Mouse (Mus musculus) heart, adult 11 months (tissue): ENCODE measurements at regions not wholly inside any gene's neighbourhood (a gene's known extent, or its start where the extent isn't known, plus 50 kb on each side); places are given as distances from the start of the nearest gene placed in this dataset.

Source experiments
- DNase-seq: peaks from one replicate; pipeline ENCODE4 v3.0.0; 2022

GRCm38 (mm10) chr10:22556401-22556800 is 88.4 kb upstream of the Slc2a12 start:
- DNase-seq: peak; percentile 61

GRCm38 (mm10) chr10:22569250-22570010 is 75.4 kb upstream of the Slc2a12 start:
- DNase-seq: peak; percentile 83

- DNase-seq: peak; percentile 79
Measured at GRCm38 (mm10) chr10:22574048-22574447, 70.8 kb upstream of the Slc2a12 start.

GRCm38 (mm10) chr10:22579426-22579825 is 65.4 kb upstream of the Slc2a12 start:
- peak; percentile 84 for DNase-seq

- peak; percentile 85 for DNase-seq
Measured at GRCm38 (mm10) chr10:22581300-22581699, 63.5 kb upstream of the Slc2a12 start.

DNA sequence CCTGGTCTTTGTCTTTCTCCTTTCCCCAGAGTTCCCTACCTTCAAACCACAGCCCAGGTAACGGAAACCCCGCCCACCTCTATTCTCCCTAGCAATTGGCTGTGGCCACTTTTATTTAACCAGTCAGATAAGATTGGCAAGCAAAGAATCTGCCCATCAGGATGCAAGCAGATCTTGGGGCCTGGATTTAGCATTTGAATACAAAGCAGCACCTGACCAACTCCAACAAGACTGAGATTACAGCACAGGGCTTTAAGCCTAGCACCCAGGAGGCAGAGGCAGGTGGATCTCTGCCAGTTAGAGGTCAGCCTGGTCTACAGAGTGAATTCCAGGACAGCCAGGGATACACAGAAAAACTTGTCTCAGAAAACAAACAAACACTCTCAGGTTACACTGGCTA is 61.5 kb upstream of the Slc2a12 start:
- peak; percentile 49 for DNase-seq

DNA sequence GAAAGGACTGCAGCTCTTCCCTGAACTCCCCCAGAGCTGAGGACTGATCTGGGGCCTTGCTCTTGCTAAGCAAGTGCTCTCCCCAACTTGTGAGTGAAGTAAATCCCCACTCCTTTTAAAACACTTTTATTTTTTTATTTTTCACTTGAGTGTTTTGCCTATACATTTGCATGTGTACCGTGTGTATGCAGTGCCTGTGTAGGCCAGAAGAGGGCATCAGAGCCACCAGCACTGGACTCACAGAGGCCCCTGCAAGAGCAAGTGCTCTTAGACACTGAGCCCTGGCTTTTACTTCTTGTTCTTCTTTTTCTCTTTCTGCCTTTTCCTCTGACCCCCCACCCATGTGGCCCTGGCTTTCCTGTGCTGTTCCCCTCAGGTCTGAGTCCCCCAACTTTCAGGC is 56.2 kb upstream of the Slc2a12 start:
- peak; percentile 12 for DNase-seq

- DNase-seq: peak; percentile 35
Measured at GRCm38 (mm10) chr10:22591664-22592063, 53.1 kb upstream of the Slc2a12 start.

GRCm38 (mm10) chr10:22592189-22592603 is 52.6 kb upstream of the Slc2a12 start:
- peak; percentile 33 for DNase-seq

DNA sequence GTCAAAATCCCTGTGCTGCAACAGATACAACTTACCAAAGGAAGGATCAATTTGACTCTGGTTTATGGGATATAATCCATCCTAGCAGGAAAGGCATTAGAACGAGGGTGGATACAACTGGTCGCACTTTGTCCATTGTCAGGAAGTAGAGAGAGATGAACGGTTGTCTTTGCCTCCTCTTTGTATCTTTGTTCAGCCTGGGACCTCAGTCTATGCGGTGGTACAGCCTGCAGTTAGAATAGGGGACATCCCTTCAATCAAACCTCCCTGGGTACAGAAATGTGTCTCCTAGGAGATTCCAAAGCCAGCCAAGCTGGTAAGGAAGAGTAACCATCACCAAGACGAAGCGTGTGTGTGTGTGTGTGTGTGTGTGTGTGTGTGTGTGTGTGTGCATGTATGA is 52.1 kb upstream of the Slc2a12 start:
- peak; percentile 2 for DNase-seq
